Mouse (Mus musculus) small intestine, adult 2 months (tissue): Measurements from ENCODE around the gene Aff3. TPM values are rescaled to one million over a fixed set of nuclear protein-coding genes. Genes with fewer than 3 reads are reported as not detected.

Experiments
- H3K27ac ChIP-seq: fragments of 200-500 bp; 2 replicates; pipeline ENCODE4 v1.5.1; 2012; ENCODE audit warnings: low read depth, low read length, control low read depth, inconsistent platforms; ENCODE audit not compliant: insufficient read depth
- H3K27me3 ChIP-seq: fragments of 200-500 bp; 2 replicates; pipeline ENCODE4 v1.6.1; 2012; ENCODE audit warnings: mild to moderate bottlenecking, moderate library complexity, low read length, inconsistent platforms; ENCODE audit not compliant: control insufficient read depth, insufficient read depth
- H3K36me3 ChIP-seq: fragments of 200-500 bp; 2 replicates; pipeline ENCODE4 v1.6.1; 2012; ENCODE audit warnings: mild to moderate bottlenecking, low read length, control low read depth, inconsistent platforms; ENCODE audit not compliant: control insufficient read depth, insufficient read depth
- H3K4me1 ChIP-seq: fragments of 200-500 bp; 2 replicates; pipeline ENCODE4 v1.6.1; 2012; ENCODE audit warnings: low read length, inconsistent platforms, mixed read lengths; ENCODE audit not compliant: control insufficient read depth, insufficient read depth, insufficient read length
- H3K4me3 ChIP-seq: fragments of 200-500 bp; 2 replicates; pipeline ENCODE4 v1.5.1; 2012; ENCODE audit warnings: low read depth, mild to moderate bottlenecking, control low read depth, inconsistent platforms, low read length, moderate library complexity
- CTCF ChIP-seq: fragments of 200-500 bp; IDR thresholded peaks from 2 replicates; pipeline ENCODE4 v1.5.1; 2012; ENCODE audit warnings: low read depth, mild to moderate bottlenecking, control low read depth, inconsistent platforms, low read length, moderate library complexity, mixed read lengths; ENCODE audit not compliant: insufficient replicate concordance, insufficient read length; ENCODE audit errors: extremely low read depth
- POLR2A ChIP-seq: fragments of 200-500 bp; IDR thresholded peaks from 2 replicates; pipeline ENCODE4 v1.6.1; 2012; ENCODE audit warnings: low read depth, mild to moderate bottlenecking, control low read depth, inconsistent platforms, low read length, moderate library complexity
- WGBS: fragments of 180-500 bp; shearing (Covaris S2); methylation state at CpG from one replicate; pipeline ENCODE4 v1.1.7; 2018; 5-methylcytosine and 5-hydroxymethylcytosine counted together
- polyA plus RNA-seq: library from polyadenylated mRNA; depleted of rRNA; stranded (reverse); fragments of >200 nt; gene quantifications from 2 replicates; pipeline ENCODE4 v1.2.3, GENCODE M21; 2012

Gene Aff3
- polyA plus RNA-seq, 1 experiment, result 1.5 TPM

DNA sequence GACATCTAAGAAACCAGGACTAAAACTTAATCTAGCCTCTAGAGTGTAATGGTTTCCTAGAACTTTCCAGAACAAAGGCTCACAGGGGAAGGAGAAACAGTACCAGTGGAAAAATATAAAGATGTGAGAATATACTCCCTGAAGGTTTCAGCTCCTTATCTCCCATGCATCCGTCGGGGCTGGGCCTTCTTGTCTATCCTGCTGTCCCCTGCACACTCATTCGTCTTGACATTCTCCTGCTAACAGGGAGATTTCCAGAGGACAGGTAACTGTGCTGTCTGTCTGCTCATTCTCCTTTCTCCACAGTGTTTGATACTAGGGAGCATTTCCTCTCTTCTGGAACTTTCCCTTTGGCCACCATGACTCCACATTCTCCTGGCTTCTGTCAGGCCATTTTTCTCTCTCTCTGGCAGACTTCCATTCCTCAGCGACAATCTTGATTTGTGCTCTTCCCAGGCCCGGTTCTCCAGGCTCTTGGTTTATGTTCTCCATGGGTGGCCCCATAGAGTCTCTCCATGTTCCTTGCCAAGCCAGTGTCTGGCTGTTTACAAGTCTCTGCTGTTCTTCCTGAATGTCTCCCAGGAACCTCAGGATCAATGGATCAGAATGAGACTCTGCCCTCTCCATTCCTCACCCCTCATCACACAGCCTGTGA is 1.5 kb upstream of the Aff3 start:
- Histone ChIP-seq H3K27ac (peak overlapping the region; percentile 7; the same call in 1 of the 2 replicates), H3K4me1 (no peaks in the 10 kb centered on the region), H3K4me3 (no peak overlapping the region), H3K27me3 (no peaks in the 10 kb centered on the region), H3K36me3 (no peaks in the 10 kb centered on the region)
- TF ChIP-seq POLR2A (no peak), CTCF (no peak)
- WGBS, result 67% methylated on average over 5 of the region's 5 CpGs

DNA sequence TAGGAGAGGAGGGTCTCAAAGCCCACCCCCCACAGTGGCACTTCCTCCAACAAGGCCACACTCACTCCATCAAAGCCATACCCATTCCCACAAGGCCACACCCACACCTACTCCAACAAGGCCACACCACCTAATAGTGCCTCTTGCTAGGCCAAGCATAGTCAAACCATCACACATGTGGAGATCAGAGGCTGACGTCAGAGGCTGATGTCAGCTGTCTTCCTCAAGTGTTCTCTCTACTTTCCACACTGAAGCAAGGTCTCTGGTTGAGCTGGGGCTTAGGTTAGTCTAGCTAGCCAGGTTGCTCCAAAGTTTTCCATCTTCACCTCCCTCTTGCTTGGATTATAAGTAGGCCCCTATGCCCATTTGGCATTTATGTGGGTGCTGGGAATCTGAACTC is 856 bp upstream of the Aff3 start:
- Histone ChIP-seq H3K4me1 (no peaks in the 10 kb centered on the region), H3K27ac (peak overlapping the region; percentile 7; the same call in 1 of the 2 replicates), H3K36me3 (no peaks in the 10 kb centered on the region), H3K27me3 (no peaks in the 10 kb centered on the region), H3K4me3 (no peak overlapping the region)
- no peak for TF ChIP-seq CTCF
- no peak for TF ChIP-seq POLR2A
- WGBS, result 66% methylated on average over 1 of the region's 1 CpGs

DNA sequence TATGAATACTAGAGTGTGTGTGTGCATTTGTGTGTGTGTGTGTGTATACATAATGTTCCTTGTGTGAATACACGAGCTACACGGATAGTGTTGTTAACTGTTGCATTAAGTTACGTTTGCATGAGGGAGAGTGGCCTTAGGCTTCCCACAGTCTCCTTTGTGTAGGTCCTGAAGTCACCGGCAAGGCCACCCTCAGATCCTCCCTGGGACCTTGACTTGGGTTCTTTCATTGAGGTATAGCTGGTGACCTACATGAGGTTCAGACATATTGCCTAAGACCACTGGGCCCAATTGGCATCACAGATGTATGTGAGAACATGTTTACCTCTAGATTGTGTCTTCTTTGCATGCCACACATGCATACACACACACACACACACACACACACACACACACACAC is 494 bp downstream of the Aff3 start:
- Histone ChIP-seq H3K27ac (no peak overlapping the region), H3K4me1 (no peaks in the 10 kb centered on the region), H3K4me3 (peak overlapping the region; percentile 5; the same call in 1 of the 2 replicates), H3K27me3 (no peaks in the 10 kb centered on the region), H3K36me3 (no peaks in the 10 kb centered on the region)
- 81% methylated on average over 4 of the region's 4 CpGs for WGBS
- TF ChIP-seq CTCF (no peak), POLR2A (no peak)

DNA sequence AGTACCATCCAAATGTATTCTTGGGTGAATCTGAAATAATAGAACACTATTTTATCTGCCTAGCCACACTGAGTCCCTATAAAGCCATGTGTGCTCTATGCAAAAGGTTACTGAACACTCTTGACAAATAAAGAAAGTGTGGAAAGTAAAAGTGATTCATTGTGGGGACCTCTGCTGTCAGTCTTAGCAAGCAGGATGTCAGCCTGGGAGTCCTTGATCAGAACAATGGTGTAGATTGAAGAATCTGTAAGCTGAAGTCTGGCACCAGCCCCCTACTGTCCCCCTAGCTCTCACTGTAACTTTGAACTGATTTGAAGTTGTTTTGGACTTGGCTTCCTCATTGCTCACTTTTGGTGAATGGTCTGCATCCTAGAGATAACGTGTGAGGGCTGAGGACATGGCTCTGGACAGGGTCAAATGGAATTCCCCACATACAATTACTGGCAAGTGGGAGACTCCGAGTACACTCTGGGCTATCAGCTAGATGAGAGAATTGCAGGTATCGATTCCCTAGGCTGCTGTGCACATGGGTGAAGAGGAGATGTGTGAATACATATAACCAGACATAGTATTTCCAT is 2.0 kb downstream of the Aff3 start:
- 67% methylated on average over 3 of the region's 3 CpGs for WGBS

DNA sequence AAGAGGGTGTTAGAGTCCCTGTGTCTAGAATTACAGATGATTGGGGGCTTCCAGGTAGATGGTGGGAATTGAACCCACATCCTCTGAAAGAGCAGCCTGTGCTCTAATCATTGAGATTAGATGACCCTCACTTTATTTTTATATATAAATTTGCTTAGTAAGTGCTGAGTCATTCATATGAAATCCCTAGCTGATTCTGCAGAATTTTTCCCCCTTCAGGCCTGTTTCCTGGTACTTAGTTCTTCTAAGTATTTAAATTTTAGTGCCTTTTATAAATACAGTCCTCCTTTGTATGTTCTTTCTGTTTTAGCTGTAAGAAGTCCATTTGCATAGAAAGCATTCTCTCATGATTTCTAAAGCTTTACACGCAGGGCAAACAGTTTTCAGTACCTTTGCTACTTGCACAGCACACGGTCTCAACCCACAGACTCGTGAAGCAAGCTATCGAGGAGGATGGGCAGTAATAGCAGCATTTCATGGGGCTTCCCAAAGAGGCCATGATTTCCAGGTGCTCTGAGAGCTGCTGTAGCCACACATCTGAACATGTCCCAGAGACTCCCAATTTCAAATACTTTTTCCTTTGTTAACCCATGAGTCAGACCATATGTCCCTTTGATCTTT is 5.7 kb downstream of the Aff3 start:
- no peaks in the 10 kb centered on the region for H3K36me3 ChIP-seq
- no peak overlapping the region for H3K4me3 ChIP-seq
- H3K4me1 ChIP-seq, result no peaks in the 10 kb centered on the region
- no peak overlapping the region for H3K27ac ChIP-seq
- TF ChIP-seq CTCF (no peak), POLR2A (no peak)
- no peaks in the 10 kb centered on the region for H3K27me3 ChIP-seq
- 87% methylated on average over 4 of the region's 4 CpGs for whole genome bisulfite sequencing

More for the DNA sequence above, 2.0 kb downstream of the Aff3 start:
- no peaks in the 10 kb centered on the region for H3K36me3 ChIP-seq
- H3K4me1 ChIP-seq, result no peaks in the 10 kb centered on the region
- TF ChIP-seq CTCF (no peak), POLR2A (no peak)
- H3K4me3 ChIP-seq, result no peak overlapping the region
- no peak overlapping the region for H3K27ac ChIP-seq
- H3K27me3 ChIP-seq, result no peaks in the 10 kb centered on the region

DNA sequence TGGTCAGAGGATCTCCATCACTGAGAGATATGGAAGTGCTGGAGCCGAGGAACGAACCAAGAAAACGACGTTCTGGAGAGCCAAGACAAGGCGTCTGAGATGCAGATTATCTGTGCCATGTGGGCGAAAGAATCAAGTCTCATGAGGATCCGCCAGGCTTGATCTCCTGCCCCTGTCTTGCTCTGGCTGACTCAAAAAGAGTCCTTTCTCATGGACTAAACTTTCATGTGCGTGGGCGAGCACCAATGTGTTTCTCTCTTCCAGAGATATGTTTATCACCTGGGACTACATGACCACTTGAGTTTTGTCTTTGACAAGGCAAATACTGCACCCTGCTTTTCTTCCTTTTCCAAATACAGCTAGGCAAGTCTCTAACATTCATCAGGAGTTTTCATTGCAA is 6.4 kb downstream of the Aff3 start:
- Histone ChIP-seq H3K27me3 (no peaks in the 10 kb centered on the region), H3K4me3 (no peak overlapping the region), H3K4me1 (no peaks in the 10 kb centered on the region), H3K27ac (no peak overlapping the region), H3K36me3 (no peaks in the 10 kb centered on the region)
- TF ChIP-seq POLR2A (no peak), CTCF (no peak)
- 85% methylated on average over 9 of the region's 9 CpGs for WGBS

DNA sequence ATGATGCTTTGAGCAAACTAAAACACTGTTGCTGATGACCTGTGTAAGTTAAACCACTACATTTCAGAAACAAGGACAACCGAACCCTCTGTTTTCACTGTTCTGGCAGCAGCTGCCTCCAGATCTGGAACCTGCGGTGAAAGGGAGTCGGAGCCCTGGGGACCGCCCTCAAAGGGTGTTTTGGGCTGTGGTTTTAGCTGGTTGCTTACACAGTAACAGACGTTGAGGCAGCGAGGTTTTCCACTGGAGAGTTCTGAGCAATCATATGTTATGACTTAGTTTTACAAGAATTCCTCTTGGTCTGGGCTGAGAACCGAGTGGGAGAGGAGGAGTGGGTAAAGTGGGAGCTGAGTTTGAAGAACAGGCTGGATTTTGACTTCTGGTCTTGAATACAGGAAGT is 7.1 kb downstream of the Aff3 start:
- H3K27ac ChIP-seq, result no peak overlapping the region
- H3K4me1 ChIP-seq, result no peaks in the 10 kb centered on the region
- H3K27me3 ChIP-seq, result no peaks in the 10 kb centered on the region
- TF ChIP-seq POLR2A, result no peak
- TF ChIP-seq CTCF, result no peak
- no peaks in the 10 kb centered on the region for H3K36me3 ChIP-seq
- WGBS, result 55% methylated on average over 7 of the region's 7 CpGs
- H3K4me3 ChIP-seq, result no peak overlapping the region
